Mouse (Mus musculus) cerebellum, adult 18-20 months (tissue): ENCODE measurements around the gene Sesn3.
A peak's percentile ranks its signal among the peaks of the same experiment; 100 is the strongest.
"Not testable (repeated sequence)": the region's sequence is repeated elsewhere in the genome, so short reads cannot be mapped to it uniquely, and the experiment has no call there.

Source experiments
- DNase-seq, 2 experiments: peaks; one replicate each; pipeline ENCODE4 v3.0.0; 2021

Sesn3 gene

DNA sequence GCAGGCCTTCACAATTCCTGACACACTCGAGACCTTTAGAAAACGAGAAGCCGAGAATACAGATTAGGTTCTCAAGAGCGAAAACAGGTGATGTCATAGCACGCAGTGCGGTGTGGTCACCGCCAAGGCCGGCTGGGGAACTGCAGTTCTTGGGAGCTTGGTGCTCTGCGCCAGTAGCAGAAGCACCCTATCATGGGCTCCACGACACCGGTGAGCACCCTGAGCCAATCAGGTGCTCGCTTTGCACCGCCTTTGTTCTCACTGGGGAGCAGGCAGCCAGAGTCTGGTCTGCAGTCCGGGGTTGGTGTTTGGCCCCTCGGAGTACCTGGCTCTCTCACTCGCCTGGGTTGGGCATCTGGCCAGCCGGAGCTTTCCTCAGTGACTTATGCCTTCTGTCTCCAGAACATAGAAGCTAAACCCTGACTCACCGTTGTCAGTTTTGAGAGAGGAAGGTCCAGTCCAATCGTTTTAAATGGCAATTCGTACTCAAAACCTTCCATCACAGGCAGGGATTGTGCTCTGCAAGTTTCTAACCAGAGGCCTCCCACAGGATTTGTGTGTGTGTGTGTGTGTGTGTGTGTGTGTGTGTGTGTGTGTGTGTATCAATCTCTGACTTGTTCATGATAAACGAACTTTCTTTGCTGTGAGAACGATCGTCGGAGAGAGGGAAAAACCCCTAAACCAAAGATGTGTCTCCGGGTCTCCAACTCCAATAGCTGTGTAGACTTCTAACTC lies at the start of gene Sesn3:
Gene Sesn3 (plus strand): TSS at position 82 of the 735 bp plus-strand sequence.
- peak; percentile 84 to 86 for DNase-seq

DNA sequence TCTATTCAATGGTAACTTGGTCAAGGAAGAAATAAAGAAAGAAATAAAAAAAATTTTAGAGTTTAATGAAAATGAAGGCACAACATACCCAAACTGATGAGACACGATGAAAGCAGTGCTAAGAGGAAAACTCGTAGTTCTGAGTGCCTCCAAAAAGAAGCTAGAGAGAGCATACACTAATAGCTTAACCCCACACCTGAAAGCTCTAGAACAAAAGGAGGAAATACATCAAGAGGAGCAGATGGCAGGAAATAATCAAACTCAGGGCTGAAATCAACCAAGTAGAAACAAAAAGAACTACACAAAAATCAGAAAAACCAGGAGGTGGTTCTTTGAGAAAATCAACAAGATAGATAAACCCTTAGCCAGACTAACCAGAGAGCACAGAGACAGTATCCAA lies 47.8 kb upstream of the Sesn3 start:
- not testable (repeated sequence) for DNase-seq

DNA sequence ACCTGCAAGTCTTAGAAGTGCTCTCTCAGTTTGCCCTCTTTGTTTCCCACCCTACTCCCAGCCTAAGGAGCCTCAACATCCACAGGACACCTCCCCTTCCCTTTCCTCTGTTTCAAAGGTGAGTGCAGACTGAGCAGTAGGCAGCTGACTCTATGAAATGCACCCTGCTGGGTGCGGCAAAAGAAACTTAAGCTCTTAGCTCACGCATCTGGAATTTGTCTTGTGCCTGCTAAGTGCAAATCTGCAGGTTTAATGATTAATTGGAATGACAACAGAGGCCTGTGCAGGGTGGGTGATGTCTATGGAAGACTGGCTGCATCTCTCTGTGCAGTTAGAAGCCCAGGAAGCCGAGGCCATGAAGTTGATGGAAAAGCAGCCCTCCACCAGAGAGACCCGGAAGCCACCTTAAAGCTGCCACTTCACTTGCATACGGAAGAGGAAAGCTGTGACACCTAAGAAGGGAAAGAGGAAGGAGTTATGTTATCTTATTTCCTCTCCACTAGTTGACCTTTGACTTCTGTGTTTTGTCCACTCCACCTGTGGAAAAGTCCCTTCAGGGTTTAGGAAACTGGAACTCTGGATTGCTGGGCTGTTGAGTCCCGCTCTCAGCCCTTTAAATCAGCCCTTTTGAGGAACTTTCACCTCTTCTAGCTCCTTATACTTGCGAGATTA lies 41.0 kb upstream of the Sesn3 start:
- no peak for DNase-seq

DNA sequence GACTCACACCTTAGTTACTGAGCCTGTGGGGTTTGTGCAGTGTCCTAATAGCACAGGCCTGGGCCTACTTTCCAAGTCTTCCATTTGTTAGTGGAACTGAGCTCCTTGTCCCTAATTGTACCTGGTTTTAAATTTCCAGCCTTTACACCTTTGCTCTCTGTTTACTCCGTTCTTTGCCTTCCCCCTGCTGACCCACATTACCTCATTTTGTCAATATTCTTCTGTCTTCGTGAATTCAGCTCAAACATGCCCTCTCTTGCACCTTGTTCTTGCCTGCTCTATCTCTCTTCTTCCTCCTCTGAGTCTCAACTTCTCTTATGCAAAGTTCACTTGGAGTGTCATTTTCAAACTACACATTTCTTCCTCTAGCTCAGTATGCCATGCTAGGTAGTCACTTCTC lies 39.6 kb upstream of the Sesn3 start:
- no peak for DNase-seq

DNA sequence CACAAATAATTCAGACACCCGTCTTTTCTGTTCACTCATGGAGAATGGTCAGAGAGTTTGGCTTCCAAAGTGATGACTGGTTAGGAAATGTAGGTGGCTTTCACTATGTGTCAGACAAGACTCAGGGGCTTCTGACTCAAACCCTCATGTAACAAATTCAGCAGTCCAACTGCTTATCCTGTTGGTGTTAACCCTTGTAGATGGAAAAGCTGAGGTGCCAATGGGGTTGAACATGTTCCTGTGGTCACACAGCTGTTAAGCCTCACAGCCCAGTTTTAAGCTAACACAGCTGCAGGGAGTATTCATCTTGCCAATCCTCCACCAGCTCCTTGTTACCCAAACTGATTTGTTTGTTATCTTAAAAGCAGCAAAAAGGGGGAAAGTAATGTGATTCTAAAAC lies 33.9 kb upstream of the Sesn3 start:
- not testable (repeated sequence) for DNase-seq

DNA sequence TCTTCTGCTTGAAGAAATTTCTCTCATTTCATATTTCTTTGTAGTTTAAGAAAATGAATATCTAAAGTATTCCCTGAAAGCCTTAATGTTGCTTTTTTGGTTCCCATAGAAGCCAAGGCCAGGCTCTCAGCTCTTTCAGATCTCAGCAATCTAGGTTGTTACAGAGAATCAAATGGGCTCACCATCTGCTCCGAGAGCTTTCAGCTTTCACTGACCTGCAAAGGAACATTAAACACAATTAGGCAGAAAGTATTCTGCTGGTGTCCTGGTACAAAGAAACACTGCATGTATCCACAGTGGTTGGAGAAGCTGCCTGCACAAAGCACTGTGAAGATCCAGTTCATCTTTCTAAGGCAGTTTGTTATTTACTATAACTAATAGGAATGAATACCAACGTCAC lies 32.6 kb upstream of the Sesn3 start:
- DNase-seq, result no peak

DNA sequence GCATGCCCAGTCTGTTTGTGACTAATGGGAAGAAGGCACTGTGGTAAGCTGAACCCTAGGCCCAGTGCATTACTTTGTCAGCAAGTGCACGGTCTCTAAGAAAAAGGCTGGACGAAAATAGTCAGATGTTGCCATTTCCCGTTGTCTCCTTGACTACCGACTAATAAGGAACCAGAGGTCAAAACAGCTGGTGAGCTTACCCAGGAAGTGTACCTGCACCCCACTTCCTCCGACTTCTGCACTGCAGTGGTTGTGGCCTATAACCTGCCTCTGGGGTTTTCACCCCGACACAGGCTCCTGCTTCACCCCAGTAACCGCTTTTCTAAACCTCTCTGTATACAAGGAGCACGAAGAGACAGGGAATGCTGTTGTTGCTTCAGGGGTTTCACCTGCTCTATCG lies 30.3 kb upstream of the Sesn3 start:
- no peak for DNase-seq

DNA sequence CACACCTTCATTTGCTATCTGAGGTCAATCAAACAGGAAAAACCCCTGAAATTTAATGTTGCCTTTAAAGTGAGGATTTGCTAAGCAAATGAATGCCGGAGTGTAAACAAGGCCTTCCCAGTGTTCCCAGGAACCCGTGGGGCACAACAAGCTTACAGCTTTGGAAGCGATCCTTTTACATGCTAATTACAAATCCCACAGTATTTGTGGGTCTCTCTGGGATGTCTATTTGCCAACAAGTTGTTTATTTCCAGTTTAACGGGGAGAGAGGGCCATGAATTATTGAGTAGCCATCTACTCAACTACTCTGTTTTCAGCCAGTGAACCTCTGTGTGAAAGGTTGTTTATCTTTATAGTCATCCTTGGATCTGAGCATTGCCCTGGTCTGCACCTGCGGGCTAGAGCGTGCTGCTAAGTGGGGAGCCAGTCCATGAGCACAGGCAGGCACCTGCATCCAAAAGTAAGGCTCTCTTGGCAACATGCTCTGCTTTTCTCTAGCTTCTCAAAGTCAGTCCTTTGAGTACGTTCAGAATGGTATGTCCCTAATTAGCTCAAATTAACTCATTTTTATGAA lies 29.8 kb upstream of the Sesn3 start:
- no peak for DNase-seq

DNA sequence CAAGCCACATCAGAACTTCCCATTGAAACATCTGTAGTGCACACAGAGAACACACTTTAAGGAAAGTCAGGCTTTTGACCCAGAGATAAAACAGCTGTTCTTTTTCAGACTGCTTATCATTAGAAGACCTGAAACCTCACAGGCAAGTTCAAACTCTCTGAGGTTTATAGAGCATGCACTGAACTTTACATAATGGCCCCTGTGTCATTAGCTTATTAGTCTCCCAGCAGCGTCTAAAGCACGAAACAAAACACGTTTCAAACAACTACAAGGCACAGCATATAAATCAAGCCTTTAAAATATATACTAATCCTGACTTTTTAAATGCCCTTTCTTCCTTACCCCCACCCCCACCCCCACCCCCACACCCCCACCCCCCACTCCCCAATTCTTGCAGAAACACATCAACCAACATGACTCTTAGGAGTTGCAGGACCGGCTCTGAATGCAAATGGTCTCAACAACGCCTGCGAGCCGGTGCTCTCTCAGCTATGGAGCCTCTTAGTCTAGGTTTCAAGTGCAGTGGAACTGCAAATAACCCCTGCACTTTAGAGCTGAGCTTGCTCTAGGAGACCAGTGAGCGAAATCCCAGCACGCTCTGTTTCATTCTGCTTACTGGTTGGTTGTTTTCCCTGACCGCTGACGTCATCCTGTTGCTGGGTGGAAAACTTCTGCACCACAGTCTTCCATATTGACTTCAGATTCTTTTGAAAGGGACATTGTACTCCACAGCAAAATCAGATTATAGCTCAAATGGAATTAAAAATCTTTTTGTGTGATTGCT lies 28.7 kb upstream of the Sesn3 start:
- DNase-seq, result no peak

DNA sequence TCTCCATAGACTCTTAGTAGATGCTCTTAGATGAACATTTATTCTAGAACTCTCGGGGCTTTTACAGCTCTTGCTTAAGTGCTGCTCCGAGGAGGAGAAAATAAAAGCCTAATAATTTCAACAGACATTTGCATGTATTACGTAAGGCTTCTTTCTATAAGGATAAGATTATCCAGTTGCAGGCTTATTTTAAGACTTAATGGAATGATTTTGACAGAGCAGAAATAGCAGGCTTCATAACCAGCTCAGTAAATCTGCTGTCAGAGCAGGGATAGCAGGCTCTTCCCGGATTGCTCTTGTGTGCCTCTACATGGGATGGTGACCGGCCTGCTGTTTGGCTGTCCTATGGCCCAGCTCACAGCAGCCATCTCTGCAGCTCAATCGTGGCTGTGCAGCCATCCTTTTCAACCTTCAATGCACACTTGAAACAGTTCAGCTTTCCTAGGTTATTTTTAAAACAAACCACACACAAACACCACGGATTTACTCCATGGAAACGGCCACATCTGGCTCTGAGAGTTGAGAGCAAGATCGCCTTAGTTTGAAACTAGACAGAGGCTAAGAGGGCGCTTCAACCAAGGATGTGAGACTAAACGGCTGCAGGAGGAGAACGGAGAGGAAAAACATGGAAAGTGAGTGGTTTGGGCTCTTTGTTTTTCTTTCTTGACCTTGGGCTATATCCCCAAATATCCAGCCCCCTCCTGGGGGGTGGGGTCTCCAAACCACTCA lies 27.2 kb upstream of the Sesn3 start:
- DNase-seq, result no peak

DNA sequence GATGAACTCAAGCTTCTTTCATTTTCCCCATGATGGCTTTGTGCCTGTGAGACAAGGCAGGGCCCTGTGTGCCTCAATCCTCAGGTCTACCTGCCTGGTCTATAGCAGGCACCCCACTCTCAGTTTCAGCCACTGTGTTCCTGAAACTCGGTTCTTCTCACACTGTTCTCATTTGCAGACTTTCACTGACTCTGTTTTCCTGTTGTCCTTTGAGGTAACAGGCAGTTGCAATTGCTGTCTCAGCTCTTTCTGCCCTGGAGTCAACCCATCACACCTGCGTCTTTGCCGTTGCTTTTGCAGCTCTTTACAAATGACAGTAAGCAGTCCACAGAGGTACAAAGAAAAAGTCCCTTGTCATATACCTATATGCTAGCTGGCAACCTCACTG lies 26.7 kb upstream of the Sesn3 start:
- DNase-seq, result no peak

DNA sequence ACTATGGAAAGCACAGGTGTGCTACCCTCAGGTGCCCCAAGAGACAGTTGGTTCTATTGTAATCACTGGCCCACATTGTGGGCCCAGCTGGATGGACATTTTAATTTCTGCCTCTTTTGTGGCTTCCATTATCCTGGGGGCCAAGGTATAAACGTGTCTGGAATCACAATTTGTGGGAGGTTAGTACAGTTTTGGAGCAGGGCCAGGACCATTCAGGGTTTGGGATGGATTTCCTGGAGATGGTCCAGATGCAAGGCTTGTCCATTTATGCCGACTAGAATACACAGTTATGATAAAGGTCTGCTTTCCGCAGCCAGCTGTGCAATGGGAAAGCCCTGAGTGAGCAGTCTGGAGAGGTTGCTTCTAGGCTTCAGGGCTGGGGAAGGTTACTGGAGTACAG lies 13.7 kb upstream of the Sesn3 start:
- no peak for DNase-seq

DNA sequence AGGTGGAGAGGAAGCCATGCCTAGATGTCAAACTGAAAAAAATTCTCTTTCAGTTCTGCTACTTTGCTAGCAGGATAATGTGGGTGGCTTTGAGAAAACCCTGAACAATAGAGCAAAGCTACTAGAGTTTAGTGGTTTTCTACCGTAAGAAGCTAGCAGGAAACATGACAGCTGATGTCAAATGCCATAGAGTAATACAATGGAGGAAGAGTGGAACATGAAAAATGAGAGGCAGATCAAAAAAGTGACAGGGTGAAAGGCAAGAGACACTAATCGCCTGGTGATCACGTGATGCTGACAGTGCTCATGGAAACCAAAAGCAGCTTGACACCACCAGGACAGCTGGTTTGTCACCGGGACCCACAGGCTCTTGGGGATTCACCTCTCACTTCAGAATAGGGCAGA lies 12.3 kb upstream of the Sesn3 start:
- DNase-seq, result no peak

DNA sequence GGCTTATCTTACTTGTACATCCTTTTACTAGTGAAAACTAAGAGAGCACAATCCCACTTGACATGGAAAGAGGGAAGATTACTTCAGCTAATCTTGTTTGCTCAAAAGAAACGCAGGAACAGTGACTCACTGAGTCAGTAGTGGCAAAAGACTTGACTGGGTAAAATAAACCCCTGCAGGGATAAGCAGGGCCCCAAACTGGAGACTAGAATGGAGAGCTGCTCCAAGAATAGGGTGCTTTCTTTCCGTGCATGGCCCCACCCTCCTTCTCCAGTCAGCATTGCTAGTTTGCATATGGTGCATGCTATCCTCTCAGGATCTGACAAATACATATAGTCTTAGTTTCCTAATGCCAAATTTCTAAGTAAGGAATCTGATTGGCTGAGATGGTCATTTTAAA lies 8.4 kb upstream of the Sesn3 start:
- DNase-seq, result no peak

DNA sequence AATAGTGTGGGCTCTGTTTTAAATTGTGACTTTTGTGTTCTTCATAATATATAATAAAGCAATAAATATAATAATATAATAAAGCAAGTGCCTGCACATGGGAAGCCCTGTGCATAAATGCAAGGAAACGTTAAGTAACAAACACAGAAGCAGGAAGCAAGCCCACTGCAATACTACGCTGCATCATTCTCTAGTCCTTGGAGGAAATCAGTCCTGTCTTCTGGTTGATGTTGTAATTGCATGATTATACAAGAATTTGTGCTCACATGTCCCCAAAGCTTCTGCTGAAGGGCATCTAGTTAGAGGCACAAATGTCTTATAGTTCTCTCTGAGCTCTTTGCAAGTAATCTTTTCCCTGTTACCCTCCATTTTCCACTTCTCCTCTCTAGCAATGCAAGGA lies 6.3 kb upstream of the Sesn3 start:
- no peak for DNase-seq

DNA sequence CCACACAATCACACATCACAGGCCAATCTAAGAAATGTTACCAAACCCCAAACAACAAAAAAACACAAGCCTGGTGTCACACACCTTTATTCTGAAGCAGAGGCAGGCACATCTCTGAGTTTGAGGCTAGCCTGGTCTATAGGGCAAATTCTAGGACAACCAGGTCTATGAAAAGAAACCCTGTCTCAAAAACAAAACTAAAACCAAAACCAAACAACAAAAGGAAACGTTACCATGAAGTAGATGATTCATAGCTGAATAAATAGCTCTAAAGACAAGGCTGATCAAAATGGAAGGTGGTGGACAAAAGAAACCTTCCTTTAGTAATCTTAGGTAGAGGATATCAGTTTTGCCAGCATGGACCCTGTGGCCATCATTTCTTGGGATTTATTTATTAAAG lies 1.9 kb upstream of the Sesn3 start:
- DNase-seq, result no peak

DNA sequence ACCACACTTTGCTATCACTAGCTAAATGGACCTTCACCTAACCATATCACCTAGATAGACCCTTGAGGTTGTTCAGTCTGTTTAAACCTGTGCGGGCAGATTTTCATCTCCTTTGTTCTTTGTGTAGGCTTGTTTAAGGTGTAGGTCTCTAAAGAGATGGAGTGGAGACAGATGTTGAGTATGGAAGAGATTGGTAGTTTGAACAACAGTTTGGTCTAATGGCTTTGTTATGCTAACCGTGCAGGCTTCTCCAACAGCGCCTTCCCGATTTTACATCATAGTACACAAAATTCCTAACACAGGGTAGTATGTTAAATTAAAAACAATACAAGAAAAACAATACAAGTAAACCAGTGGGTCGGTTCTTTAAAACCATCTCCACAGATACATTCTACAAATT lies 281 bp upstream of the Sesn3 start:
- no peak for DNase-seq

DNA sequence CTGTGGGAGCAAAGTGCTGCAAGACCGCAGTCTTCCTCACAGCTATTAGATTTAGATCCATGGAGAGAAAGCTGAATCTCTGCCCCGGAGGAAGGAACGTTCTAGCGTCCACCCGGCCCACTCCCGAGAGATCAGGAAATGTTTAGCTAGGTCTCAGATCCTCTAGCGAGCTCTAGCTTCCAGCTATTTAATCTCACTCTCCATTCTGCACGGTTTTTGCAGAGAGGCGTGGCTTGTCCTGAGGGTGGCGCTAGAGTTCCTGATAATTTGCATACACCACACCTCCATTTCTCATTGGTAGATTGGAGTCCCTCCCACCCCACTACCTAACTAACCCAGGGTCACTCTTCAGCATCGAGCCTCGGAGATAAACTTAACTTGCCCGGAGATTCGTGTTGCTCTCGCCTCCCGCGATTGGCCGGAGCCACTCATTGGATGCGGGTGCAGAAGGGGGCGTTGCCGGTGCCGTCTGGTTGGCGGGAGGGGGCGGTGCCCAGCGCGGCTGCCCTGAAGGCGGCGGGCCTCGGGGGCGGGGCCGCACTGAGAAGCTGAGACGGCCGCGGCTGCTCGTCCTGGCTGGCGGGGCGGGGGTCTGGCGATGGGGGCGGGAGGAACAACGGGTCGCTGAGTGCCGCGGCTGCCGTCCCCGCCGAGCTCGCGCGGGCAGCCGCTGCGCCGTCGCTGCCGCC lies 1.1 kb downstream of the Sesn3 start:
- DNase-seq, result peak; percentile 98 to 99

DNA sequence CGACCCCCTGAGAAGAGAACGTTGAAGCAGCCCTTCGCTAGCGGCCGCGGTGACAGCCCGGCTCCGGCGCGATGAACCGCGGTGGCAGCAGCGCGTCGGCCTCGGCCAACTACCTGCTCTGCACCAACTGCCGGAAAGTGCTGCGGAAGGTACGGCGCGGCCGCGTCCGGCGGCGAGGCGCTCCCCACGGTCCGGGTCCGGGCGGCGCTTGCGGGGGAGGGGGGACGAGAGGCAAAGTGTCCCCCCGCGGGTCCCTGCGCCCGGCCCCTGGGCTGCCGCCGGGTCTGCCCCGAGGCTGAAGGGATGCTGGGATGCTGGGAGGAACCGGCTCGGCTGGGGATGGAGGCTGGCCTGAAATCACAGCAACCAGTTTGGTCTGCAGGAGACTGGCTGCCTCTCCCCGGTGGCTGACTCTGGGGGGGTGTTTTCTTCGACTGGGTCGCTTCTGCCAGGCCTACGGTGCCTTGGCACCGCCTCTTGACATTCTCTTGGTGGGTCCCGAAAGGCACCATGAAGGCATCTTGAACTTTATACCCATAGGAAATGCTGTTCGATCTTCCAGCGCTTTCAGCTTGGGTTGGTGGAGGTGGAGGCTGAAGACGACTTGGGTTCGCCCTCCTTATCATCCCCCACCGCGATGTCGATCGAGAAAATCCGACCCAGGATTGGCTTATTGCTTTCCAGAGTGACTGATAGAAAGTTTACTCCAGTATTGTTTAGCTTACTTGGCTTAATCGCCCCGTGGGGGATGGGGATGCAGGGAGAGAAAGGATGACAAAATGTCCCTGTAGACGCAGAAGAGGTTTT lies 1.8 kb downstream of the Sesn3 start:
- DNase-seq, result peak; percentile 60

DNA sequence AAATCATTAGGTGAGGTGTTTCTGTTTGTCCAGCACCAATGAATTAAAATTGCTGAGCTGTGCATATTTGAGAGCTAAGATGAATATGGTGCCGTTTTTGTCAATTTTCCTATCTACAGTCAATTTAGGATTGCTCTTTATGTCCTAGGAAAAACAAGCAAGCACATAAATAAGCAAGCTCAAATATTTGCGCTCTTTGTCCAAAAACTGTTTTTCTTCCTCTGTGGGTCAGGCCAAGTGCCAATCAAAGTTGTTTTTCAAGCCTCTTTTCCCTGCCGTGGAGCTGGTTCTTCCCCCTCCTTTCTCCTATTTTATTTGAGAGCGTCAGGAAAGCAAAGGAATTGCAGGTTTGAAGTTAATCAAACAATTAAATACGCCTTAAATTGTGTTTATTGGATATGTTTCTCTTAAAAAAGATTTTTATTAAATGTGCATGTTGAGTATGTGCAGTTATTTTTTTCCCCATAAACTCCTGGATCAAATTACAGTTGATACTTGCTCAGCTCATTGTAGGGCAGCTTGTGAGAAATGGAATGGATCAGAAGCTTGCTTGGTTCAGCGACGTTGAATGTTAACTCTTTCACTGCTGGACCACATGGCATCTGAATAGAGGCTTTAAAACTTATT lies 2.6 kb downstream of the Sesn3 start:
- DNase-seq, result peak; percentile 25 to 26

DNA sequence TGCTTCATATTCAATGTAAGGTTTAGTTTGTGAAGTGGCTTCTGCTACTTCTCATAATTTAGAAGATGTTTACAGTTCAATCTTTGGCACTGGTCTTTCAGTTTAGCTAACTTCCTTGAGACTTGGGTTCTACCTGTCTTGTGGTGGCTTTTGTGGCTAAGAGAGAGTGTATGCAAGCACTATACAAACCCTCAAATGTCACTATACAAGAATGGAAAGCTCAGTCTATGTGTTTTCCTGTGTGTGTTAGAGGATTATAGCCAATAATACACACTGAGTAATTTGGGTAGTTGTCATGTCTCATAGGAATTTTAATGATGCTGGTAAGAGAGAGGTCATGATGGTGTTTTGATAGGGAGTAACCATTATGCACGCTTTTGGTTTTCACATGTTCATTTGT lies 5.8 kb downstream of the Sesn3 start:
- DNase-seq, result no peak
